Mouse (Mus musculus): ENCODE measurements at regions not wholly inside any gene's neighbourhood (a gene's known extent, or its start where the extent isn't known, plus 50 kb on each side); places are given as distances from the start of the nearest gene placed in this dataset.

DNA sequence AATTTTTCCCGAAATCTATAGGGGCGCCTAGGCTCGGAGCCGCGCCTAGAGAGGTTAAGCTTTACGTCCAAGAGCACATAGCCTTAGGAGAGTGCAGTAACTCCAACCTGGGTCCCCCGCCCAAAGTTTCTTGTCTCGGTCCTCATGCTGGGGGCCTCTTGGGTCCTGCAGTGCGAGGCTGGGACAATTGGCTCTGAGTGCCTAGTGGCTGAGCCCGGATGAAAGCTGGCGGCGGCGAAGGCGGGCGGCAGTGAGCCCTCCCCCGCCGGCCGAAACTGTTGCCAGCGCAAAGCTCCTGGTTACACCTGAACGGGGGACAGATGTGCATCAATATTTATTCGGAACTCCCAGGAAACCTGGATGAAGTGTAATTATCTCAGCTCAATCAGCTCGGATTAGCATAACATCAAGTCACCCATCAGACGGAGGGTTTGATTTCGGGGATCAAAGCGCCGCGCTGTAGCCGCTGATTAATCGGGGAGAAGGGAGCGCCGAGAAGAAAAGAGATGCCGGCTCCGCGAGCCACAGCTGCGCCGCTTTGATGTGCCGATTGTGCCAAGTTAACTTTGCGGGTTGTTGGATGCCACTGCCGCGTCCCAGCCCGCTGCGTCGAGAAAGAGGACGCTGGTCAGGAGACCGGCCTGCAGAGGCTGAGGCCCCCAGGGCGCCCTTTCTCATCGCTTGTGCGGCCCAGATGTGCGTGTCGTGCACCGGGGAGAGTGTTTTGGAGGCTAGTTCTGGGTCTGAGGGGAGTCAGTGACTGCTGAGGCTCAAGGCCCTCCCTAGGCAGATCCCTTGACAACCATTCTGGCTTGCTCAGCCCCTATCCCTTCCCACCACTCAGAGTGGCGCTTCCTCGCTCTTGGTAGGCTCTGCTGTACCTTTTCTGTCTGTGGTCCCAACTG is 123.7 kb upstream of the 4931429L15Rik start:
- no peaks in the 10 kb centered on the region for H3K36me3 ChIP-seq
- no peak for ATAC-seq (replicated peaks; ENCODE audit: insufficient number of reproducible peaks, insufficient read depth, low FRiP score, low read depth)
- H3K27me3 ChIP-seq: peaks cover 74% of the 10 kb centered on the region
- peak overlapping the region; percentile 35 for H3K4me3 ChIP-seq
- WGBS: 1% methylated on average over 53 of the region's 53 CpGs
- H3K27ac ChIP-seq: no peak overlapping the region
- peaks cover 10% of the 10 kb centered on the region; the same call in 1 of the 2 replicates for H3K4me1 ChIP-seq (replicated peaks)
- H3K9me3 ChIP-seq (replicated peaks): no peaks in the 10 kb centered on the region
- peak overlapping the region; percentile 52 for H3K4me2 ChIP-seq
- no peak overlapping the region for H3K9ac ChIP-seq

DNA sequence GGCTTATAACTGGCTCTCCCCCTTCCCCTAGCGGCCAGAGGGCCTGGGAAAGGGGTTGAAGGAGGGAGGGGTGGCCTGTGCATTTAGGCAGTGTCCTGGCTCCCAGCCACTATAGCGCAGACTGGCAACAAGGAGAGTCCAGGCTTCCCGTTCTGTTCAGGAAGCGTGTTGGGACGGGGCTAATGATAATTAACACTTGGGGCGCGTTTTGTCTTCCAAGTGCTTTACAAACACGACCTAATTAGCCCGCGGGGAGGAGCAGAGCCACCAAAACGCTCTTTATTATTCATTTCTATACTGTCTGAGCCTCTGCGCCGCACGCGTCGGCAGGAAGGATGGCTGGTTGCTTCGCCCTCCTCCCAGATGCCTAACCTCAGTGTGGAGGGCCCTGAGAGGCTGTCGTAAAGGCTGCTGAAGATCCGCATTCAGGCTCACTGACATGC is 123.0 kb upstream of the 4931429L15Rik start:
- 3% methylated on average over 19 of the region's 19 CpGs for WGBS
- H3K9ac ChIP-seq: no peak overlapping the region
- ATAC-seq (replicated peaks; ENCODE audit: insufficient number of reproducible peaks, insufficient read depth, low FRiP score, low read depth): no peak

DNA sequence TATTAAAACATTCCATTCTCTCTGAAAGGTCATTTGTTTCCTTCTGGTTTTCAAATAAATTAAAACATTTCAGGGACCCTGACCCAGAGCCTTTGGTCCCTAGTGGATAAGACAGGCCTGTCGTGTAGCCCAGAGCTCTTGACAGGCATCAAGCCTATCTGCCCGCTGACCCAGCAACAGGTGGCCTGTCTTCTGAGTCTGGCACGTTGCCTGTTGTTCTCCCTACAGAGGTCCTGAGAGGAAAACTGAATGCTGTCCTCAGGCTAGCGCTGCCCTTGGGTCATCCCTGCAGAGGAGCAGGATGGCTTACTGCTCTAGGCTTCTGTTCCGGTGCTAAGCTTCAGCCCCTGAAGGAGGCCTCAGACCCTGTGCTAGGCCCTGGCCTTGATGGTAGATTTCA is 120.4 kb upstream of the 4931429L15Rik start:
- Histone ChIP-seq H3K36me3 (no peaks in the 10 kb centered on the region), H3K4me2 (no peak overlapping the region), H3K9ac (no peak overlapping the region), H3K9me3 (replicated peaks) (0 out of 2 replicates have a peak, but pooled peaks cover 4% of the 10 kb centered on the region), H3K4me3 (no peak overlapping the region), H3K27ac (no peak overlapping the region), H3K27me3 (peaks cover 51% of the 10 kb centered on the region), H3K4me1 (replicated peaks) (peaks cover 10% of the 10 kb centered on the region; the same call in 1 of the 2 replicates)
- ATAC-seq (replicated peaks; ENCODE audit: insufficient number of reproducible peaks, insufficient read depth, low FRiP score, low read depth): no peak
- whole genome bisulfite sequencing: 62% methylated on average over 5 of the region's 5 CpGs

More for the DNA sequence above, 123.0 kb upstream of the 4931429L15Rik start:
- Histone ChIP-seq H3K27me3 (peaks cover 75% of the 10 kb centered on the region), H3K4me1 (replicated peaks) (peaks cover 10% of the 10 kb centered on the region; the same call in 1 of the 2 replicates), H3K36me3 (no peaks in the 10 kb centered on the region), H3K9me3 (replicated peaks) (no peaks in the 10 kb centered on the region), H3K27ac (no peak overlapping the region), H3K4me2 (peak overlapping the region; percentile 52), H3K4me3 (peak overlapping the region; percentile 35)

DNA sequence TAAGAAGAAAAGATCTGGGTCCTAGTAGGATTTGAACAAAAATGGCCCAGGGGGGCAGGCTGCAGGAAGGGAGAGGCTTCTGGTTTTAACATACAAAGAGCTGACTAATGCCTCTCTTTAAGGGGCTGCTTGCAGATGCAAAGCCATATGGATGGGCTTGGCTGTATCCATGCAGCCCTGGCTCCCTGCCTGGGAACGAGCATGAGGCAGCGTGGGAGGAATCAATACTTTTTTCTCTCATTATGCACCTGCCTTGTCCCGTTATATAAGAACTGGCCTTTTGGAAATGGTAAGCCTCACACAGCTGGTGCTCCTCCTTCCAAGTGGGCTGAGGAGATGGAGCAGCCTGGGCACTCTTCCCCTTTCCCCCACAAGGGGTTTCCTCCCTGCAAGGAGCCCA is 114.9 kb upstream of the 4931429L15Rik start:
- Histone ChIP-seq H3K27me3 (peaks cover 21% of the 10 kb centered on the region; the same call in 1 of the 2 replicates), H3K9me3 (replicated peaks) (0 out of 2 replicates have a peak, but pooled peaks cover 4% of the 10 kb centered on the region), H3K4me1 (replicated peaks) (no peaks in the 10 kb centered on the region), H3K9ac (no peak overlapping the region), H3K27ac (no peak overlapping the region), H3K4me3 (no peak overlapping the region), H3K4me2 (no peak overlapping the region), H3K36me3 (no peaks in the 10 kb centered on the region)
- 84% methylated on average over 3 of the region's 3 CpGs for WGBS
- ATAC-seq (replicated peaks; ENCODE audit: insufficient number of reproducible peaks, insufficient read depth, low FRiP score, low read depth): no peak

DNA sequence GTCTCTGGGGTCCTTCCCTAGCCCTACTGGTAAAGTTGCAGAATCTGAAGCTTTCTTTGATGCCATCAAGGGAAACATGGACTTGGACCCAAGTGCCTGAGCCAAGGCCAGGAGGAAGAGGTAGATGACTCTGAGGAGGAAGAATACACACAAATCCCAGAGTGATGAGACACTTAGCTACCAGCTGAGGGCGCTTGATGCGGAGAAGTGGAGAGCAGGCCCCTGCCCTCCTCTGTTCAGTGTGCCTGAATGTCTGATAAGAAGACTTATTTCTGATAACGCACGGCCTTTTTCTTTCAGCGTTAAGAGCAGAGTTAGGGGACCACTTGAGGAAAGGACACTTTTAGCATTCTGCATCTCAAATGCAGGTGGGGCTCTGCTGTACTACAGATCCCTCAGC is 113.9 kb upstream of the 4931429L15Rik start:
- peaks cover 13% of the 10 kb centered on the region; the same call in 1 of the 2 replicates for H3K27me3 ChIP-seq
- H3K9me3 ChIP-seq (replicated peaks): 0 out of 2 replicates have a peak, but pooled peaks cover 4% of the 10 kb centered on the region
- no peak for ATAC-seq (replicated peaks; ENCODE audit: insufficient number of reproducible peaks, insufficient read depth, low FRiP score, low read depth)
- H3K4me2 ChIP-seq: no peak overlapping the region
- WGBS: 36% methylated on average over 5 of the region's 5 CpGs
- H3K36me3 ChIP-seq: no peaks in the 10 kb centered on the region
- H3K4me1 ChIP-seq (replicated peaks): no peaks in the 10 kb centered on the region
- no peak overlapping the region for H3K27ac ChIP-seq
- no peak overlapping the region for H3K4me3 ChIP-seq
- H3K9ac ChIP-seq: no peak overlapping the region

DNA sequence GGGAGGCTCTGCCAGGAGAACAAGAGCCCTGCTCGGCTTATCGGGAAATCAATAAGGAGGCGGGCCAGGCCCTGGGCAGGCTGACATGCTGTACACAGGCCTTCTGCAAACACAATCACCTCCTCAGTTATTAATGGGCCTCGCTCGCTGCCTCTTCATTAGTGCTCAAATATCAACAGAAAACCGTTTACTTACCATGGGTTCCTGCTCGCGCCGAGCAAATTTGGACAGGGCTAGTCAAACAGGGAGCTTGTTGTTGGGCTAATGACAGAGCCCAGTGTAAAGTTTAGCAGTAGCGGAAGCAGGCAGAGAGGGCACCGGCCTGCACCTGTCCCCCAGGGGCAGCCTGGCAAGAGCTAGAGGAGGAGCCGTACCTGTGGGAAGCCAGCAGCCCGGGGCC is 111.3 kb upstream of the 4931429L15Rik start:
- Histone ChIP-seq H3K36me3 (no peaks in the 10 kb centered on the region), H3K27me3 (peaks cover 13% of the 10 kb centered on the region; the same call in 1 of the 2 replicates), H3K9ac (no peak overlapping the region), H3K4me1 (replicated peaks) (no peaks in the 10 kb centered on the region), H3K9me3 (replicated peaks) (0 out of 2 replicates have a peak, but pooled peaks cover 4% of the 10 kb centered on the region), H3K4me3 (no peak overlapping the region), H3K27ac (no peak overlapping the region), H3K4me2 (no peak overlapping the region)
- ATAC-seq (replicated peaks; ENCODE audit: insufficient number of reproducible peaks, insufficient read depth, low FRiP score, low read depth): no peak
- 74% methylated on average over 13 of the region's 13 CpGs for WGBS

DNA sequence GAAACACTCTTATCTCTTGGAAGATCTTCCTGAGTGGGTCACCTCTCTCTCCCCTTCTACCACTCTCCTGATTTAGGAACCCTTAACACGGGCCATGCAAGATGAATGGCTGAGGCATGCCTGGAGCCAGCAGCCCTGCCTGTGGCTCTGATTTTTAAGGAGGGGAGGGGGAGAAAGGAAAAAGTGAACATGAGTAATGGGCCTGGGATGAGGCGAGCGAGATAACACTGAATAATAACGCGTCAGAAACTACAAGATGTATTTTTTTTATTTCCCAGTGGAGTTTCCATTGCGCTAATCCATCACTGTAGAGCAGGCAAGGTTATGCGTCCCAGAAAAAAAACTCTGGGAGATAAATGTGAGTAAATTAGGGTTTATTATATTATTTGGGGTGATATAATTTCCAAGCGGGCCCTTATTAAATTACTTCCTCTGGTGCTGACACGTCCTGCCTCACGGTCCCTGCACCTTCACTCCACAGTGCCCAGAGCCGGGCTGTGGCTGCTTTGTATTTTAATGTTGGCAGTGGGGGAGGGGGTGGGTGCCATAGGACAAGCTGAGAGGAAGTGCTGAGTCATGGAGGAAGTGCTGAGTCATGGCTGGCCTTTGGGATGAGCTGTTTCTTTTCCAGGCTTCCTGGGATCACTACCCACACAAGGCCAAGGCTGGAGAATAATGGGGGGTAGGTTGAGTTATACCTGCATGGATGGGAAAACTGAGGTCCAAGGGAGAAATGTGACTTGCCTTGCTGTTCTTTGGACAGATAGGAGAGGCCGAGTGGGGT is 103.6 kb upstream of the 4931429L15Rik start:
- Histone ChIP-seq H3K9ac (no peak overlapping the region), H3K27me3 (peaks cover 34% of the 10 kb centered on the region)

DNA sequence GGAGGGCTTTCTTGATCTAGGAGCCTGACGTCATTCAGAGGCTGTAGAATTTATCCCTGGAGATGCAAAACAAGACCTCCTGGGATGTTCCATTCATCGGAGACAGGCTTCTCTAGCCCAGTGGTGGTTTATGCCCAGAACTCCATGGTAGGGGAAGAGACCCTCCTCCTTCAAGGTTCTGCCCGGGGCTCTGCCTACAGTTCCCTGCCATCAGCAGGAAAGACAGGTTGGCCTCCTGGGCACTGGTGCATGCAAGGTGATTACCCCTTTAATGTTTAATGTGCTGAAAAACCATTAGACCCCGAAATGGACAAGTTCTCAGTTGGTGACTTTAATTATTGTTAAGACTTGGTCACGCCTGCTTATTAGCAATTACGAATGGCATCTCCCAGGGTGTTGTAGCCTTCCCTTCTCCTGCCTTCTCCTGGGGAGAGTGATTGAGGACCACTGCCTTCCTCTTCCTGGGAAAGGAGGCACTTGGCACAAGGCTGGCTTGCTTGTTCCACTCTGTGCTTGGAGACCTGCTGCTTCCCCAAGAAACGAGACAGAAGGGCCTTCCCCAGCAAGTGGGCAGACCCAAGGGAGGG is 102.0 kb upstream of the 4931429L15Rik start:
- peaks cover 32% of the 10 kb centered on the region for H3K27me3 ChIP-seq
- H3K36me3 ChIP-seq: no peaks in the 10 kb centered on the region
- no peak overlapping the region for H3K4me2 ChIP-seq
- ATAC-seq (replicated peaks; ENCODE audit: insufficient number of reproducible peaks, insufficient read depth, low FRiP score, low read depth): no peak
- H3K27ac ChIP-seq: no peak overlapping the region
- 51% methylated on average over 7 of the region's 7 CpGs for WGBS
- no peaks in the 10 kb centered on the region for H3K4me1 ChIP-seq (replicated peaks)
- no peak overlapping the region for H3K4me3 ChIP-seq
- H3K9me3 ChIP-seq (replicated peaks): no peaks in the 10 kb centered on the region
- no peak overlapping the region for H3K9ac ChIP-seq

More for the DNA sequence above, 103.6 kb upstream of the 4931429L15Rik start:
- Histone ChIP-seq H3K27ac (no peak overlapping the region), H3K4me3 (no peak overlapping the region), H3K9me3 (replicated peaks) (no peaks in the 10 kb centered on the region), H3K36me3 (no peaks in the 10 kb centered on the region), H3K4me1 (replicated peaks) (no peaks in the 10 kb centered on the region), H3K4me2 (no peak overlapping the region)
- WGBS: 62% methylated on average over 12 of the region's 12 CpGs
- no peak; the same call in 1 of the 2 replicates for ATAC-seq (replicated peaks; ENCODE audit: insufficient number of reproducible peaks, insufficient read depth, low FRiP score, low read depth)

DNA sequence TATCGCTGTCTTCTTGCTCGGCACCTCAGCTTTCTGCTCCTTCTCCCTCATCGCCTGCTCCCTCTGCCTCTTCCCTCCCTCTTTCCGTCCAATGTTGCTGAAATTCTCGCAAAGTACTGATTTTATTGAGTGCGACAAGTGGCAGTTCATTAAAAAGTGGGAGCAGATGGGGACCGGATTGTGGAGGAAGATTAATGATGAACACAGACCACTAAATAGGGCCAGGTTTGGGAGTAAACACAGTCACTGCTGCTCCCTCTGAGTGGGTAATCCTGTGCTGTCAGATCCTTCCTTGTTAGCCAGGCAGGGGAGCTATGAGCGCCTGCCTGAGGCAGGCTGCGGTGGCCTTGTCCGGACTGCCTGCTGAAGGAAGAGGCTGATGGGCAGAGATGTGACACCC is 91.9 kb upstream of the 4931429L15Rik start:
- 75% methylated on average over 10 of the region's 10 CpGs for WGBS
- Histone ChIP-seq H3K4me2 (no peak overlapping the region), H3K27ac (no peak overlapping the region), H3K9ac (no peak overlapping the region), H3K36me3 (no peaks in the 10 kb centered on the region), H3K27me3 (no peaks in the 10 kb centered on the region), H3K9me3 (replicated peaks) (0 out of 2 replicates have a peak, but pooled peaks cover 4% of the 10 kb centered on the region), H3K4me3 (no peak overlapping the region), H3K4me1 (replicated peaks) (no peaks in the 10 kb centered on the region)
- no peak for ATAC-seq (replicated peaks; ENCODE audit: insufficient number of reproducible peaks, insufficient read depth, low FRiP score, low read depth)

DNA sequence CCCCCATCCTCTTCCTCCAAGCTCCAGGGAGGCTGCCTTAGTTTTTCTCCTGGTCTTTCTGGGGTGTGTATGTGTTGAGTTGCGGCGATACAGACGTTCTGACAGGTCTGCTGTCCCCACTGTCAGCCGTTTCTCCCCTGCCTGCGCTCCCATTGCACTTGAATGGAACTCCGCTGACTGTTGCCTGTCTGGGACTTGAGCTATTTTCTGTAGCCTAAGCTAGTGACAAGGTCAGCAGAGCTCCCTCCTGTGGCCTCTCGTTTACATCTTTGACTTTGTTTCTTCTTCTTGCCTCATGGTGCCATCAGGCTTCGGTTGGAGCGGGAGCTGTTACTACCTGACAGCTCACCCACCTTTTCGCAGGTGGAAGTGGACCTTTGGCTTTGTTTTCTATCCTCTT is 89.0 kb upstream of the 4931429L15Rik start:
- Histone ChIP-seq H3K27ac (no peak overlapping the region), H3K27me3 (no peaks in the 10 kb centered on the region), H3K9me3 (replicated peaks) (0 out of 2 replicates have a peak, but pooled peaks cover 4% of the 10 kb centered on the region), H3K36me3 (no peaks in the 10 kb centered on the region), H3K4me1 (replicated peaks) (no peaks in the 10 kb centered on the region), H3K4me3 (no peak overlapping the region), H3K4me2 (no peak overlapping the region), H3K9ac (no peak overlapping the region)
- WGBS: 70% methylated on average over 10 of the region's 10 CpGs
- ATAC-seq (replicated peaks; ENCODE audit: insufficient number of reproducible peaks, insufficient read depth, low FRiP score, low read depth): no peak

DNA sequence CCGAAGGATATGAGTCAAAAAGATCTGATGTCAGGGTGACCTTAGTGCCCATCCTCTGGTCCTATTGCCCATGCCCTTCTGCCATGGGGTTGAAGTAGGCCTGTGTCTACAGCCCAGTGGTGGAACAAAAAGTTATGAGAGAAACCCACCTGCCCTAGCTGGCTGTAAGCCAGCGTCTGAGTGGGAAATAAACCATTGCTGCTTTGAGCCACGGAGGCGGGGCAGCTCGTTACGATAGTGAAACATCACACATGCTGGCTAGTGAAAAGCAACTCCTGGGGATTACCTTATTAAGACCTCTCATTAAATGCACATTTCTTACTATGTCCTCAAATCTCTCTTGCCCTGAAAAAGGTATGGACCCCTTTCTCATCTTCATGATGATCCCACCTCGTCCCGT is 86.8 kb upstream of the 4931429L15Rik start:
- no peaks in the 10 kb centered on the region for H3K27me3 ChIP-seq
- no peak overlapping the region for H3K4me3 ChIP-seq
- no peak overlapping the region for H3K27ac ChIP-seq
- H3K9me3 ChIP-seq (replicated peaks): no peaks in the 10 kb centered on the region
- no peak for ATAC-seq (replicated peaks; ENCODE audit: insufficient number of reproducible peaks, insufficient read depth, low FRiP score, low read depth)
- no peak overlapping the region for H3K9ac ChIP-seq
- no peaks in the 10 kb centered on the region for H3K36me3 ChIP-seq
- H3K4me1 ChIP-seq (replicated peaks): no peaks in the 10 kb centered on the region
- WGBS: 75% methylated on average over 8 of the region's 8 CpGs
- H3K4me2 ChIP-seq: no peak overlapping the region
